ENCODE assay signal across 7 mouse cellular contexts in the genomic region with DNA sequence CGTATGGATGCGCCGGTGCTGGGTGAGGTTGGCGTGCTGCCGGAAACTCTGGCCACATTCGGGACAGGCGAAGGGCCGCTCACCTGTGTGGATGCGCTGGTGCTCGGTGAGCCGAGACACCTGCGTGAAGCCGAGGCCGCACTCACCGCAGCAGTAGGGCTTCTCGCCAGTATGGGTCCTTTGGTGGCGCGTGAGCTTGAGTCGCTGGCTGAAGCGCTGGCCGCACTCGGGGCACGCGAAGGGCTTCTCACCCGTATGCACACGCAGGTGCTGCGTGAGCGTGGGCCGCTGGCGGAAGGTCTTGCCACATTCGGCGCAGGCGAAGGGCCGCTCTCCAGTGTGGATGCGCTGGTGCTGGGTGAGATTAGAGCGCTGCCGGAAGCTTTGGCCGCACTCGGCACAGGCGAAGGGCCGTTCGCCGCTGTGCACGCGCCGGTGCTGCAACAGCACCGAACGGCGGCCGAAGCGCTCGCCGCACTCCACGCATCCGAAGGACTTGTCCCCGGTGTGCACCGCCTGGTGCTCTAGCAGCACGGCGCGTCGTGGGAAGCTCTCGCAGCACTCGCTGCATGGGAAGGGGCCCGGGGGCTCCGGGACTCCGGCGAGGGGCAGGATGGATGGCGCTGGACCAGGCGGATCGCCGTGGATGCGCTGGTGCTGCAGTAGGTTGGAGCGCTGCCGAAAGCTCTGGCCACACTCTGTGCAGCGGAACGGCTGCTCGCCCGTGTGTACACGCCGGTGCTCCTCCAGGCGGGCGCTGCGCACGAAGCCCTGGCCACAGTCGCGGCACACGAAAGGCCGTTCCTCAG. TPM values are rescaled to one million over a fixed set of nuclear protein-coding genes. Genes with fewer than 3 reads are reported as not detected.
DNase-seq lines count a peak whose midpoint lies in the region; ATAC-seq and TF ChIP-seq lines count a peak whose summit lies in the region.

No protein-coding gene starts in this region.

- peak; percentile 62 for DNase-seq in retina, postnatal 1 day
- DNase-seq in retina, embryonic 14.5 days (ENCODE audit: low spot score) = no peak
- peak; percentile 84 to 88 for DNase-seq in cerebellum, adult 2 months
- no peak for DNase-seq in spleen, adult 12 weeks (ENCODE audit: low spot score)

- H3K36me3 ChIP-seq in forebrain, embryonic 12.5 days (replicated peaks) = no peaks in the 10 kb centered on the region
- no peaks in the 10 kb centered on the region for H3K36me3 ChIP-seq in kidney, embryonic 14.5 days (ENCODE audit: control insufficient read depth, insufficient read depth, low read length)

- H3K4me3 ChIP-seq in cerebellum, adult 2 months (replicated peaks; ENCODE audit: insufficient read depth, low read depth, low read length) = peak overlapping the region; percentile 52
- peak overlapping the region; percentile 48 for H3K4me3 ChIP-seq in forebrain, embryonic 12.5 days (replicated peaks)
- peak overlapping the region; percentile 48 for H3K4me3 ChIP-seq in kidney, embryonic 14.5 days (ENCODE audit: low read length)

- peak overlapping the region; percentile 73 for H3K9ac ChIP-seq in forebrain, embryonic 12.5 days
- peak overlapping the region; percentile 77 for H3K9ac ChIP-seq in kidney, embryonic 14.5 days (ENCODE audit: low read depth, low read length)

- 0 out of 2 replicates have a peak, but pooled peaks cover 5% of the 10 kb centered on the region for H3K9me3 ChIP-seq in forebrain, embryonic 12.5 days
- peaks cover 5% of the 10 kb centered on the region; the same call in 1 of the 2 replicates for H3K9me3 ChIP-seq in kidney, embryonic 14.5 days (ENCODE audit: control insufficient read depth, low read length)

- H3K27me3 ChIP-seq in cerebellum, adult 2 months (ENCODE audit: control insufficient read depth, insufficient read depth, low read length) = no peaks in the 10 kb centered on the region
- H3K27me3 ChIP-seq in forebrain, embryonic 12.5 days = peaks cover 53% of the 10 kb centered on the region
- peaks cover 32% of the 10 kb centered on the region for H3K27me3 ChIP-seq in kidney, embryonic 14.5 days (ENCODE audit: control insufficient read depth, insufficient read depth, low read length)

- TF ChIP-seq POLR2A in cerebellum, adult 2 months (IDR thresholded peaks at IDR 0.05; ENCODE audit: borderline replicate concordance, insufficient read depth, low read length) = peak; percentile 28

- peak overlapping the region; percentile 86 for H3K27ac ChIP-seq in cerebellum, adult 2 months (ENCODE audit: insufficient read depth, low read length)
- no peak overlapping the region for H3K27ac ChIP-seq in forebrain, embryonic 12.5 days
- no peak overlapping the region for H3K27ac ChIP-seq in kidney, embryonic 14.5 days (ENCODE audit: low read depth, low read length)

- no peak for TF ChIP-seq CTCF in cerebellum, adult 2 months (IDR thresholded peaks at IDR 0.05; ENCODE audit: borderline replicate concordance, insufficient read depth, low read depth, low read length)

- 1% methylated on average over 88 of the region's 88 CpGs for WGBS in cerebellum, adult 2 months
- 4% methylated on average over 88 of the region's 88 CpGs for WGBS in forebrain, embryonic 12.5 days
- WGBS in kidney, embryonic 14.5 days = 5% methylated on average over 88 of the region's 88 CpGs

- H3K4me2 ChIP-seq in forebrain, embryonic 12.5 days = peak overlapping the region; percentile 85
- peak overlapping the region; percentile 95 for H3K4me2 ChIP-seq in kidney, embryonic 14.5 days (replicated peaks; ENCODE audit: low read depth, low read length)

- ATAC-seq in forebrain, embryonic 12.5 days (ENCODE audit: low FRiP score) = peak; percentile 52
- peak; percentile 54 for ATAC-seq in kidney, embryonic 14.5 days (ENCODE audit: low FRiP score, low TSS enrichment)
- ATAC-seq in megakaryocyte-erythroid progenitor cell, adult 5-6 weeks (replicated peaks; ENCODE audit: low FRiP score, low TSS enrichment, poor library complexity, severe bottlenecking) = peak; percentile 30; the same call in 1 of the 2 replicates

- H3K4me1 ChIP-seq in cerebellum, adult 2 months (ENCODE audit: control insufficient read depth, insufficient read depth, low read length) = peaks cover 22% of the 10 kb centered on the region
- peaks cover 22% of the 10 kb centered on the region for H3K4me1 ChIP-seq in forebrain, embryonic 12.5 days
- peaks cover 16% of the 10 kb centered on the region; the same call in 1 of the 2 replicates for H3K4me1 ChIP-seq in kidney, embryonic 14.5 days (ENCODE audit: control insufficient read depth, insufficient read depth, low read length)

RNA-seq across cellular contexts. Expression of a gene that starts 5.6 kb away (rescaled TPM):
- polyA plus RNA-seq in cerebellum, adult 2 months (2012; rRNA removed) = 376 and 405 TPM in 2 replicates
- 107 and 154 TPM in 2 replicates for polyA plus RNA-seq in forebrain, embryonic 12.5 days (2016; fragmentation: Nextera tagmentation; extraction: Ambion mirVana)
- polyA plus RNA-seq in kidney, embryonic 14.5 days (2014; fragmentation: Nextera tagmentation; extraction: Ambion mirVana) = 156 and 199 TPM in 2 replicates
- total RNA-seq in megakaryocyte-erythroid progenitor cell, adult 5-6 weeks (2014; fragmentation: Nextera tagmentation) = 222 and 267 TPM in 2 replicates
- 106 and 110 TPM in 2 replicates for total RNA-seq in megakaryocyte-erythroid progenitor cell, adult 5-6 weeks (2017)

RNA-seq across cellular contexts. Expression of a gene that starts 9.0 kb away (rescaled TPM):
- 258 and 264 TPM in 2 replicates for polyA plus RNA-seq in cerebellum, adult 2 months (2012; rRNA removed)
- 127 and 132 TPM in 2 replicates for polyA plus RNA-seq in forebrain, embryonic 12.5 days (2016; fragmentation: Nextera tagmentation; extraction: Ambion mirVana)
- 148 and 165 TPM in 2 replicates for polyA plus RNA-seq in kidney, embryonic 14.5 days (2014; fragmentation: Nextera tagmentation; extraction: Ambion mirVana)
- total RNA-seq in megakaryocyte-erythroid progenitor cell, adult 5-6 weeks (2014; fragmentation: Nextera tagmentation) = 159 and 192 TPM in 2 replicates
- total RNA-seq in megakaryocyte-erythroid progenitor cell, adult 5-6 weeks (2017) = 142 and 150 TPM in 2 replicates

RNA-seq across cellular contexts. Expression of a gene that starts 10.9 kb away (rescaled TPM):
- polyA plus RNA-seq in cerebellum, adult 2 months (2012; rRNA removed) = 4.6 TPM in 2 replicates
- 5.3 and 5.4 TPM in 2 replicates for polyA plus RNA-seq in forebrain, embryonic 12.5 days (2016; fragmentation: Nextera tagmentation; extraction: Ambion mirVana)
- polyA plus RNA-seq in kidney, embryonic 14.5 days (2014; fragmentation: Nextera tagmentation; extraction: Ambion mirVana) = 2.4 and 3.2 TPM in 2 replicates
- 0.62 and 3.9 TPM in 2 replicates for total RNA-seq in megakaryocyte-erythroid progenitor cell, adult 5-6 weeks (2014; fragmentation: Nextera tagmentation)
- 0.47 and 1.3 TPM in 2 replicates for total RNA-seq in megakaryocyte-erythroid progenitor cell, adult 5-6 weeks (2017)

RNA-seq across cellular contexts. Expression of a gene that starts 33.8 kb away (rescaled TPM):
- 31.9 and 33.5 TPM in 2 replicates for polyA plus RNA-seq in cerebellum, adult 2 months (2012; rRNA removed)
- polyA plus RNA-seq in forebrain, embryonic 12.5 days (2016; fragmentation: Nextera tagmentation; extraction: Ambion mirVana) = 34.9 and 35.9 TPM in 2 replicates
- polyA plus RNA-seq in kidney, embryonic 14.5 days (2014; fragmentation: Nextera tagmentation; extraction: Ambion mirVana) = 19.8 and 29.6 TPM in 2 replicates
- 14.0 and 30.8 TPM in 2 replicates for total RNA-seq in megakaryocyte-erythroid progenitor cell, adult 5-6 weeks (2014; fragmentation: Nextera tagmentation)
- 5.1 and 9.2 TPM in 2 replicates for total RNA-seq in megakaryocyte-erythroid progenitor cell, adult 5-6 weeks (2017)

RNA-seq across cellular contexts. Expression of a gene that starts 44.7 kb away (rescaled TPM):
- 250 and 266 TPM in 2 replicates for polyA plus RNA-seq in cerebellum, adult 2 months (2012; rRNA removed)
- 370 and 396 TPM in 2 replicates for polyA plus RNA-seq in forebrain, embryonic 12.5 days (2016; fragmentation: Nextera tagmentation; extraction: Ambion mirVana)
- 433 and 514 TPM in 2 replicates for polyA plus RNA-seq in kidney, embryonic 14.5 days (2014; fragmentation: Nextera tagmentation; extraction: Ambion mirVana)
- 654 and 831 TPM in 2 replicates for total RNA-seq in megakaryocyte-erythroid progenitor cell, adult 5-6 weeks (2014; fragmentation: Nextera tagmentation)
- 556 and 566 TPM in 2 replicates for total RNA-seq in megakaryocyte-erythroid progenitor cell, adult 5-6 weeks (2017)

Comparison
In these comparisons a context has a peak if more than half of its experiments do, and no peak if none do; other contexts are left out.
1. DNase-seq: peak in retina, postnatal 1 day (single experiment) and cerebellum, adult 2 months (2 of 2); none in retina, embryonic 14.5 days (single experiment) and spleen, adult 12 weeks (single experiment).
2. Peak in every context shown above with its lines, with median percentiles within 50 percentile points of each other: H3K4me3 ChIP-seq and ATAC-seq.